Mouse (Mus musculus) liver, adult 2 months (tissue): ENCODE measurements around the gene Il5. TPM values are rescaled to one million over a fixed set of nuclear protein-coding genes. Genes with fewer than 3 reads are reported as not detected.

Experiments
- DNase-seq: peaks from one replicate; pipeline ENCODE4 v3.0.0-alpha.2; 2011; ENCODE audit warnings: low read depth, low spot score; ENCODE audit errors: extremely low read depth
- H3K27ac ChIP-seq: fragments of 200-500 bp; replicated peaks from 2 replicates; pipeline ENCODE4 v1.5.1; 2012; ENCODE audit warnings: low read depth, mild to moderate bottlenecking, control low read depth, inconsistent platforms, low read length; ENCODE audit not compliant: insufficient read depth
- H3K27me3 ChIP-seq: fragments of 200-500 bp; 2 replicates; pipeline ENCODE4 v1.6.1; 2012; ENCODE audit warnings: mild to moderate bottlenecking, moderate library complexity, low read length, inconsistent platforms; ENCODE audit not compliant: control insufficient read depth, insufficient read depth
- H3K36me3 ChIP-seq: fragments of 200-500 bp; 2 replicates; pipeline ENCODE4 v1.6.1; 2012; ENCODE audit warnings: low read length, inconsistent platforms; ENCODE audit not compliant: control insufficient read depth, insufficient read depth
- H3K4me1 ChIP-seq: fragments of 200-500 bp; 2 replicates; pipeline ENCODE4 v1.6.1; 2011; ENCODE audit warnings: low read length; ENCODE audit not compliant: control insufficient read depth, insufficient read depth
- H3K4me3 ChIP-seq: fragments of 200-500 bp; 2 replicates; pipeline ENCODE4 v1.5.1; 2011; ENCODE audit warnings: low read depth, mild to moderate bottlenecking, control low read depth, low read length, moderate library complexity; ENCODE audit not compliant: insufficient read depth
- H3K79me2 ChIP-seq: fragments of 200-500 bp; 2 replicates; pipeline ENCODE4 v1.6.1; 2012; ENCODE audit warnings: inconsistent platforms, mild to moderate bottlenecking, low read length, moderate library complexity; ENCODE audit not compliant: control insufficient read depth, insufficient read depth
- H3K9ac ChIP-seq: fragments of 200-500 bp; 2 replicates; pipeline ENCODE4 v1.6.1; 2012; ENCODE audit warnings: low read depth, mild to moderate bottlenecking, control low read depth, inconsistent platforms, low read length
- CTCF ChIP-seq: fragments of 200-500 bp; IDR thresholded peaks from 2 replicates; pipeline ENCODE4 v1.5.1; 2011; ENCODE audit warnings: low read depth, low read length, control low read depth
- POLR2A ChIP-seq: fragments of 200-500 bp; IDR thresholded peaks from 2 replicates; pipeline ENCODE4 v1.6.1; 2011; ENCODE audit warnings: low read length, control low read depth; ENCODE audit not compliant: insufficient read depth; ENCODE audit errors: extremely low read depth
- WGBS: fragments of 180-500 bp; shearing (Covaris S2); methylation state at CpG from one replicate; pipeline ENCODE4 v1.1.7; 2018; 5-methylcytosine and 5-hydroxymethylcytosine counted together
- polyA plus RNA-seq: library from polyadenylated mRNA; depleted of rRNA; stranded (reverse); fragments of >200 nt; gene quantifications from 2 replicates; pipeline ENCODE4 v1.2.3, GENCODE M21; 2012
- total RNA-seq: library from RNA; depleted of rRNA; stranded (reverse); fragments of >200 nt; gene quantifications from 2 replicates; pipeline ENCODE4 v1.2.3, GENCODE M21; 2014

Il5 gene
- total and polyA plus RNA-seq, 2 experiments, result 0.09 TPM; not detected in 1

- TF ChIP-seq CTCF (no peak), POLR2A (0 out of 2 replicates have a peak, but pooled peaks have one; percentile 5)
- Histone ChIP-seq H3K9ac (peak overlapping the region; percentile 74), H3K27me3 (no peaks in the 10 kb centered on the region), H3K27ac (peak overlapping the region; percentile 95), H3K4me1 (peaks cover 23% of the 10 kb centered on the region), H3K4me3 (peak overlapping the region; percentile 63), H3K36me3 (no peaks in the 10 kb centered on the region), H3K79me2 (no peaks in the 10 kb centered on the region)
- peak; percentile 84 for DNase-seq
- WGBS, result under 1% methylated on average over 23 of the region's 23 CpGs
These were observed 42.4 kb downstream of the Il5 start for GRCm38 (mm10) chr11:53762827-53763495.

- no peaks in the 10 kb centered on the region for H3K27me3 ChIP-seq
- H3K4me3 ChIP-seq, result peak overlapping the region; percentile 63
- H3K4me1 ChIP-seq, result peaks cover 18% of the 10 kb centered on the region
- under 1% methylated on average over 33 of the region's 33 CpGs for WGBS
- DNase-seq, result peak; percentile 78
- H3K9ac ChIP-seq, result peak overlapping the region; percentile 74
- no peaks in the 10 kb centered on the region for H3K36me3 ChIP-seq
- no peaks in the 10 kb centered on the region for H3K79me2 ChIP-seq
- H3K27ac ChIP-seq, result peak overlapping the region; percentile 95
- peak; percentile 62 for TF ChIP-seq POLR2A
- peak; percentile 37; the same call in 1 of the 2 replicates for TF ChIP-seq CTCF
These were observed 43.0 kb downstream of the Il5 start for GRCm38 (mm10) chr11:53763496-53764140.

- Histone ChIP-seq H3K27ac (peak overlapping the region; percentile 95), H3K79me2 (no peaks in the 10 kb centered on the region), H3K4me1 (peaks cover 20% of the 10 kb centered on the region), H3K9ac (peak overlapping the region; percentile 32; the same call in 1 of the 2 replicates), H3K36me3 (no peaks in the 10 kb centered on the region), H3K27me3 (no peaks in the 10 kb centered on the region), H3K4me3 (no peak overlapping the region)
- no peak for TF ChIP-seq POLR2A
- no peak for TF ChIP-seq CTCF
- no peak for DNase-seq
- WGBS, result 64% methylated on average over 5 of the region's 5 CpGs
These were observed 44.0 kb downstream of the Il5 start for GRCm38 (mm10) chr11:53764581-53764980.

GRCm38 (mm10) chr11:53768422-53769184 is 48.0 kb downstream of the Il5 start:
- no peak for TF ChIP-seq CTCF
- TF ChIP-seq POLR2A, result no peak
- H3K27ac ChIP-seq, result no peak overlapping the region
- no peaks in the 10 kb centered on the region for H3K27me3 ChIP-seq
- 87% methylated on average over 13 of the region's 13 CpGs for WGBS
- H3K4me1 ChIP-seq, result peaks cover 15% of the 10 kb centered on the region
- DNase-seq, result no peak
- H3K9ac ChIP-seq, result no peak overlapping the region
- no peak overlapping the region for H3K4me3 ChIP-seq
- H3K79me2 ChIP-seq, result no peaks in the 10 kb centered on the region; the same call in 1 of the 2 replicates
- peaks cover 10% of the 10 kb centered on the region; the same call in 1 of the 2 replicates for H3K36me3 ChIP-seq

GRCm38 (mm10) chr11:53769185-53769576 is 48.6 kb downstream of the Il5 start:
- TF ChIP-seq CTCF (no peak), POLR2A (no peak)
- no peaks in the 10 kb centered on the region for H3K27me3 ChIP-seq
- H3K4me1 ChIP-seq, result peaks cover 19% of the 10 kb centered on the region
- 77% methylated on average over 12 of the region's 12 CpGs for WGBS
- H3K36me3 ChIP-seq, result peaks cover 15% of the 10 kb centered on the region
- H3K4me3 ChIP-seq, result peak overlapping the region; percentile 81; the same call in 1 of the 2 replicates
- H3K79me2 ChIP-seq, result no peaks in the 10 kb centered on the region; the same call in 1 of the 2 replicates
- no peak for DNase-seq
- H3K27ac ChIP-seq, result peak overlapping the region; percentile 82
- peak overlapping the region; percentile 63 for H3K9ac ChIP-seq
